Mouse (Mus musculus) liver, embryonic 14.5 days (tissue): ENCODE data around the gene Txndc15.

Experiments
- CTCF ChIP-seq: IDR thresholded peaks from 2 replicates; pipeline ENCODE4 v1.5.1; 2016; ENCODE audit warnings: antibody characterized with exemption, low read depth, control low read depth
- EP300 ChIP-seq: IDR thresholded peaks from 2 replicates; pipeline ENCODE4 v1.6.1; 2016; ENCODE audit warnings: antibody characterized with exemption, low read depth

DNA sequence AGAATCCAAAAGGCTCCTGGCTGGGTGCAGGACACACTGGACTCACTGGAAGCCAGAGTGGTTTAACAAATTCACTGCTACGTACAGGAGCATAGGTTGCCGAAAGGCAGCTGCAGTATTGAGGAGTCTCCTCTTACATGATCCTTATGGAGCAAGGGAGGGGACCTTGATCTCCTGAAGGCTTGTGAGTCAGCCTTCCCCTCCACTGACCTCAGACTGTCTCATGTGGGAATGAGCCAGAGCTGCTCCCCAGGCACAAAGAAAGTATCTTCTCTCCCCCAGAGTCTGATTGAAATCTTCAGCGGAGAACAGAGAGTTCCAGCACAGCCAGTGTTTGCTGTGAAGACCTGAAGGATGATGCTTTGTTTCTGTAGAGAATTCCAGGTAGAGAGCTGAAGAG is 30.9 kb upstream of the Txndc15 start:
- TF ChIP-seq CTCF (no peak), EP300 (no peak)
